Mouse (Mus musculus): Measurements from ENCODE around the gene Nrxn1. TPM values are rescaled to one million over a fixed set of nuclear protein-coding genes. Genes with fewer than 3 reads are reported as not detected.

Gene Nrxn1
- polyA plus RNA-seq, 1 experiment from 2014 or later: 285 TPM

DNA sequence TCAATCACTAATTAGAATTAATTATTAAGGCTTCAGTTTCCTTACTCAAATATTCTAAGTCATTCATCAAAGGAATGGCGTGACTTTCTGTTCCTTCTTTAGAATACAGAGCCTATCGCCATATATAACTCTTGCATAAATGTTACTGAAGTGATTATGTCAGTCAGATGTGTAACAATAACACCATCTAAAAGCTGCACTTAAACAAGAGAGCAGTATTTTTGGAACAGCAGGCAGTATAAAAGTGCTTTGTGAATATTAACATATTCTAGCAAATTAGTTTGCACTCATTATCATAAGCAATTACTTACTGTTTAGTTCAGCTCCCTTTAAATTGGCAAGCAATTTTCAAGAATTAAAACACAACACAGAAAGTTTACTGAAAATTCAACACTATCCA is 716.3 kb downstream of the Nrxn1 start:
- no peak overlapping the region for H3K4me3 ChIP-seq (ENCODE audit: low read depth, low read length)
- H3K27me3 ChIP-seq (ENCODE audit: control insufficient read depth, insufficient read depth, low read length): no peaks in the 10 kb centered on the region
- H3K36me3 ChIP-seq (ENCODE audit: control insufficient read depth, insufficient read depth, low read length): no peaks in the 10 kb centered on the region
- H3K4me1 ChIP-seq (ENCODE audit: control insufficient read depth, insufficient read depth, low read length): no peaks in the 10 kb centered on the region
- 51% methylated on average over 2 of the region's 2 CpGs for WGBS
- no peak overlapping the region for H3K27ac ChIP-seq (ENCODE audit: low read depth, low read length)
- H3K9me3 ChIP-seq (ENCODE audit: control insufficient read depth, low read length): no peaks in the 10 kb centered on the region
- no peak overlapping the region for H3K9ac ChIP-seq (replicated peaks; ENCODE audit: low read depth, low read length)
- no peak overlapping the region for H3K4me2 ChIP-seq (ENCODE audit: low read depth, low read length)
- peak; percentile 46; the same call in 1 of the 2 replicates for ATAC-seq (ENCODE audit: low read depth)

DNA sequence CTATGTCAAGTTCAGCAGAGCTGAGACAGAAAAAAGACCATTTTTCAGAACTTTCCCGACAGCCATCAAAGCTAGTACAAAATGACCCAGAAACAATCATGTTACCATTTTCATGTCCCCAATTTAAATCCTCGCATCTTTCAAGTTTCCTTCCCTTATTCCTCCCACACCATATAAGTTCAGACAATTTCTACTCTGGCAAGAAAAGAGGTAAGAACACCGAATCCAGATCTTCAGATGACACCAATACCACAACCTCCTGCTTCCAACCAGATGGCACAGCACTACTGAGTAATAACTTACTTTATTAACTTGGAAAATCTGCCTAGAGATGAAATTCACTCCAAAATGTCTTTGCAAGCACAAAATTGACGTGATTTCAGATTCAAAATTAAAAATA is 730.7 kb downstream of the Nrxn1 start:
- WGBS: 87% methylated on average over 4 of the region's 4 CpGs
- Histone ChIP-seq H3K9ac (replicated peaks; ENCODE audit: low read depth, low read length) (no peak overlapping the region), H3K9me3 (ENCODE audit: control insufficient read depth, low read length) (no peaks in the 10 kb centered on the region), H3K4me2 (ENCODE audit: low read depth, low read length) (no peak overlapping the region), H3K4me3 (ENCODE audit: low read depth, low read length) (no peak overlapping the region), H3K36me3 (ENCODE audit: control insufficient read depth, insufficient read depth, low read length) (no peaks in the 10 kb centered on the region), H3K4me1 (ENCODE audit: control insufficient read depth, insufficient read depth, low read length) (no peaks in the 10 kb centered on the region), H3K27ac (ENCODE audit: low read depth, low read length) (no peak overlapping the region), H3K27me3 (ENCODE audit: control insufficient read depth, insufficient read depth, low read length) (no peaks in the 10 kb centered on the region)
- no peak for ATAC-seq (ENCODE audit: low read depth)

- Histone ChIP-seq H3K9ac (replicated peaks; ENCODE audit: low read depth, low read length) (no peak overlapping the region), H3K27ac (ENCODE audit: low read depth, low read length) (no peak overlapping the region), H3K4me3 (ENCODE audit: low read depth, low read length) (no peak overlapping the region), H3K4me1 (ENCODE audit: control insufficient read depth, insufficient read depth, low read length) (no peaks in the 10 kb centered on the region), H3K9me3 (ENCODE audit: control insufficient read depth, low read length) (no peaks in the 10 kb centered on the region), H3K4me2 (ENCODE audit: low read depth, low read length) (no peak overlapping the region), H3K36me3 (ENCODE audit: control insufficient read depth, insufficient read depth, low read length) (no peaks in the 10 kb centered on the region), H3K27me3 (ENCODE audit: control insufficient read depth, insufficient read depth, low read length) (no peaks in the 10 kb centered on the region)
- WGBS: 63% methylated on average over 5 of the region's 5 CpGs
- ATAC-seq (ENCODE audit: low read depth): no peak
Measured at GRCm38 (mm10) chr17:90349385-90350095, 743.3 kb downstream of the Nrxn1 start.

DNA sequence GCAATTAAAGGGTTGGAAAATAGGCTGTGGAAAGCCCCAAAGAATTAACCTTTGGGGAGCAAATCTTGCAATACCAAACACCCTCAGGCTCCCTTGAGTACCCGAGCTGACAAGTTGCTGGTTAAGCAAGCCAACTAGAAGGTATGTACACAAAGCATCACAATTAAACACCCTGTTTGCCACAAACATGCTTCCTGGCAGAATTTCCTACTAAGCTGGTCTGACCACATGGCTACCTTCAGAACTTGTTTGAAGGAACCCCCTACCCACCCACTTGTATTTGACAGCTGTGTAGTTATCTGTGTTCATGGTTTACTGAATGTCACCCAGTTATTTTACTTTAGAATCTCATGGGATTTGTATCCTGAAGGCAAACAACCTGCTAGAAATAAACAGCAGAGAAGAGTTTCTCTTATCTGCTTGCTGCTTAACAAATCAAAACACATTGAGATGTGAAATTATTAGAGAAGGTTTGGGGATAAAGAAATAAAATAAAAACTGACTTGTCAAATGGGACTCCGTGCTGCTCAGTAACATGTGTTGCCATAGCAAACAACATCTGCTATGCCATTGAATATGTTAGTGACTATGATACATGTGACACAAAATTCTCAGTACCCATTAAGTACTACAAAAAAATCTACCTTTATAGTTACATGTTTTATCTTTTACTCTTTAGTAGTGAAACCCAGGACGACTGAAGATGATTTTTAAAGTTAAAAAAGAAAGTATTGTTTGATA is 746.0 kb downstream of the Nrxn1 start:
- H3K9ac ChIP-seq (replicated peaks; ENCODE audit: low read depth, low read length): no peak overlapping the region
- H3K4me1 ChIP-seq (ENCODE audit: control insufficient read depth, insufficient read depth, low read length): no peaks in the 10 kb centered on the region
- no peak overlapping the region for H3K4me3 ChIP-seq (ENCODE audit: low read depth, low read length)
- no peaks in the 10 kb centered on the region for H3K9me3 ChIP-seq (ENCODE audit: control insufficient read depth, low read length)
- no peak overlapping the region for H3K4me2 ChIP-seq (ENCODE audit: low read depth, low read length)
- 67% methylated on average over 3 of the region's 3 CpGs for WGBS
- H3K27ac ChIP-seq (ENCODE audit: low read depth, low read length): no peak overlapping the region
- no peaks in the 10 kb centered on the region for H3K27me3 ChIP-seq (ENCODE audit: control insufficient read depth, insufficient read depth, low read length)
- H3K36me3 ChIP-seq (ENCODE audit: control insufficient read depth, insufficient read depth, low read length): no peaks in the 10 kb centered on the region
- no peak for ATAC-seq (ENCODE audit: low read depth)

GRCm38 (mm10) chr17:90333445-90333844 is 759.4 kb downstream of the Nrxn1 start:
- no peaks in the 10 kb centered on the region for H3K4me1 ChIP-seq (ENCODE audit: control insufficient read depth, insufficient read depth, low read length)
- no peak for ATAC-seq (ENCODE audit: low read depth)
- H3K36me3 ChIP-seq (ENCODE audit: control insufficient read depth, insufficient read depth, low read length): no peaks in the 10 kb centered on the region
- no peaks in the 10 kb centered on the region for H3K27me3 ChIP-seq (ENCODE audit: control insufficient read depth, insufficient read depth, low read length)
- H3K4me3 ChIP-seq (ENCODE audit: low read depth, low read length): no peak overlapping the region
- WGBS: 88% methylated on average over 1 of the region's 1 CpGs
- no peaks in the 10 kb centered on the region for H3K9me3 ChIP-seq (ENCODE audit: control insufficient read depth, low read length)
- no peak overlapping the region for H3K4me2 ChIP-seq (ENCODE audit: low read depth, low read length)
- H3K9ac ChIP-seq (replicated peaks; ENCODE audit: low read depth, low read length): no peak overlapping the region
- H3K27ac ChIP-seq (ENCODE audit: low read depth, low read length): no peak overlapping the region

DNA sequence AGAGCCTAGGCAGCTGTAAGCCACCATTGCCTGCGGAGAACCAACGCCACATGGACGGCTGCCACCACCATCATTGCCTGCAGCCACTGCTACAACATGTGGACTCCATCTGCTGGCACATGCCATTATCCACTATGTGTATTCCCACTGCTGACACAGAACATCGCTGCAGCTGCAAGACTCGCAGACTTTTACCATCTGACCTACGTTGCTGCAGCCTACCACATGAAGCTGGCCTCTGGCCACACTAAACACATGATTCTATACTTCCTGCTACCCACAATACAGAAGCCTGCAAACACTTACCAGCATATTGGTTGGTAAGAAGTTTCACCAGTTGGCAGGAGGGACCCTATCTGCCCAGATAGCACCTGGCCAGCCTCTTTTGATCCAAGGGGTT is 769.2 kb downstream of the Nrxn1 start:
- 81% methylated on average over 6 of the region's 6 CpGs for WGBS
- no peak overlapping the region for H3K9ac ChIP-seq (replicated peaks; ENCODE audit: low read depth, low read length)
- no peak overlapping the region for H3K27ac ChIP-seq (ENCODE audit: low read depth, low read length)
- no peak overlapping the region for H3K4me2 ChIP-seq (ENCODE audit: low read depth, low read length)
- no peaks in the 10 kb centered on the region for H3K27me3 ChIP-seq (ENCODE audit: control insufficient read depth, insufficient read depth, low read length)
- ATAC-seq (ENCODE audit: low read depth): no peak
- no peaks in the 10 kb centered on the region for H3K36me3 ChIP-seq (ENCODE audit: control insufficient read depth, insufficient read depth, low read length)
- no peaks in the 10 kb centered on the region for H3K4me1 ChIP-seq (ENCODE audit: control insufficient read depth, insufficient read depth, low read length)
- H3K4me3 ChIP-seq (ENCODE audit: low read depth, low read length): no peak overlapping the region
- H3K9me3 ChIP-seq (ENCODE audit: control insufficient read depth, low read length): no peaks in the 10 kb centered on the region

DNA sequence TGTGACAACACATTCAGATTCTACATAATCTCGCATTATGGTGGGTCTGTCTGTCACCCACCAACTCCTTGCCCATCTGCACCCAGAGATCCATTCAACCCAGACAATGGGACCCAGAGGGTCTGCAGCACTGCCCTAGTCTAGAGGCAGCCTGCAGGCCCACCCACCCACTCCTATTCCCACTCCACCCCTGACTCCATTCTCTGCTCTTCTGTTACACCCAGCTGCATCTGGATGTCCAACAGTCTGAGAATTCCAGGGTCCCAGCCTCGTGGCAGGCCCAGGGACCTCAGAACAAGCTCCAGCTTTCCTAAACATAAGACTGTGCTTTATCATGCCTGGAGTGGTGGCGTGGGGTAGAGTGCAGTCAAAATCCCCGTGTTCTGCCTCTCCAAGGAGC is 820.6 kb downstream of the Nrxn1 start:
- no peaks in the 10 kb centered on the region for H3K9me3 ChIP-seq (ENCODE audit: control insufficient read depth, low read length)
- 72% methylated on average over 4 of the region's 4 CpGs for WGBS
- H3K4me1 ChIP-seq (ENCODE audit: control insufficient read depth, insufficient read depth, low read length): no peaks in the 10 kb centered on the region
- no peak overlapping the region for H3K9ac ChIP-seq (replicated peaks; ENCODE audit: low read depth, low read length)
- H3K4me2 ChIP-seq (ENCODE audit: low read depth, low read length): no peak overlapping the region
- ATAC-seq (ENCODE audit: low read depth): no peak
- H3K27ac ChIP-seq (ENCODE audit: low read depth, low read length): no peak overlapping the region
- no peaks in the 10 kb centered on the region for H3K36me3 ChIP-seq (ENCODE audit: control insufficient read depth, insufficient read depth, low read length)
- no peak overlapping the region for H3K4me3 ChIP-seq (ENCODE audit: low read depth, low read length)
- no peaks in the 10 kb centered on the region for H3K27me3 ChIP-seq (ENCODE audit: control insufficient read depth, insufficient read depth, low read length)

DNA sequence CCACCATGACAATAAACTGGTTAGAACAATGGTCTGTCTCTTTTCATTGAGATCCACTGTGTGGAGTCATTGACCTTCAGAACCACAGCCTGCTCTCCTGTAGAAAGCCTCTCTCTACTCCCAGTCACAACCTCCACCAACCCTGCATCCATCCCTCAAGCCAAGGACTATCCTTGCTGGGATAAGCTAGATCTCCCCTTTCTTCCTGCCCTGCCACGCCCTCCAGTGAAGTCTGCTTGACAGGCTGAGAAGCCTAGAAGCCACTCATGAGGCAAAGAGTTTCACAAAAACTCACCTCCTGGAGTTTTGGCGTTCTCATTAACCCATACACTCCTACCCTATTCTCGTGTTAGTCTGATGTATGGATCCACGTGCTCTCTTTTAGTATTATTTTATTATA is 821.7 kb downstream of the Nrxn1 start:
- WGBS: 19% methylated on average over 4 of the region's 4 CpGs
- no peak for ATAC-seq (ENCODE audit: low read depth)

DNA sequence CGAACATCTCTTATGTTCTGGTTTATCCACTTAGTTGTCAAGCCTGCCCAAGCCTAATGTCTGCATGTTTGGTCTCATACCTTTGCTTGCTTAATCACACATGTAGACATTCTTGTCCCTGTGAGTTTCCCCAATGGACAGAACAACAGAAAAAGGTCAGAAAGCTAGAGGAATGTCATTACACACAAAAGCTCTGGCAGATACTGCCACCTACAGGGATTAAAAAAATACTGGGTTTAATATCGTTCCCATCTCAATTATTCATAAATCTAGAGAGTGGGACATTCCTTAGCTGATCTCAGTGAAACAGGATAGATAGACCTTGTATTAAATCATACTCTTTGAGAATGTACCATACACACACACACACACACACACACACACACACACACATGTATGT is 823.7 kb downstream of the Nrxn1 start:
- Histone ChIP-seq H3K9ac (replicated peaks; ENCODE audit: low read depth, low read length) (no peak overlapping the region), H3K9me3 (ENCODE audit: control insufficient read depth, low read length) (no peaks in the 10 kb centered on the region), H3K27ac (ENCODE audit: low read depth, low read length) (no peak overlapping the region), H3K27me3 (ENCODE audit: control insufficient read depth, insufficient read depth, low read length) (no peaks in the 10 kb centered on the region), H3K4me1 (ENCODE audit: control insufficient read depth, insufficient read depth, low read length) (no peaks in the 10 kb centered on the region), H3K36me3 (ENCODE audit: control insufficient read depth, insufficient read depth, low read length) (no peaks in the 10 kb centered on the region), H3K4me2 (ENCODE audit: low read depth, low read length) (no peak overlapping the region), H3K4me3 (ENCODE audit: low read depth, low read length) (no peak overlapping the region)
- WGBS: 63% methylated on average over 2 of the region's 2 CpGs
- ATAC-seq (ENCODE audit: low read depth): no peak

More for the DNA sequence above, 821.7 kb downstream of the Nrxn1 start:
- Histone ChIP-seq H3K27ac (ENCODE audit: low read depth, low read length) (no peak overlapping the region), H3K9ac (replicated peaks; ENCODE audit: low read depth, low read length) (no peak overlapping the region), H3K36me3 (ENCODE audit: control insufficient read depth, insufficient read depth, low read length) (no peaks in the 10 kb centered on the region), H3K9me3 (ENCODE audit: control insufficient read depth, low read length) (no peaks in the 10 kb centered on the region), H3K27me3 (ENCODE audit: control insufficient read depth, insufficient read depth, low read length) (no peaks in the 10 kb centered on the region), H3K4me2 (ENCODE audit: low read depth, low read length) (no peak overlapping the region), H3K4me3 (ENCODE audit: low read depth, low read length) (no peak overlapping the region), H3K4me1 (ENCODE audit: control insufficient read depth, insufficient read depth, low read length) (no peaks in the 10 kb centered on the region)
